Mouse (Mus musculus) MEL (cell line): ENCODE results near the gene Fam161a.

Source experiments
- CHD2 ChIP-seq: IDR thresholded peaks from 2 replicates; pipeline ENCODE4 v1.6.1; 2011; ENCODE audit warnings: low read length, improper control_type of control experiment
- CTCF ChIP-seq, 3 experiments: IDR thresholded peaks in 2 of 3; conservative IDR thresholded peaks in 1 of 3; 2 replicates each; pipeline ENCODE4 v1.5.1; 2011 to 2012; ENCODE audit warnings: low read length in 3 of 3, low read depth in 2 of 3, mild to moderate bottlenecking in 2 of 3, improper control_type of control experiment in 1 of 3, inconsistent platforms in 1 of 3, mixed read lengths in 1 of 3, moderate library complexity in 1 of 3; ENCODE audit not compliant: control insufficient read depth in 1 of 3, insufficient read depth in 1 of 3, poor library complexity in 1 of 3, severe bottlenecking in 1 of 3
- EP300 ChIP-seq, 2 experiments: IDR thresholded peaks; 2 replicates each; pipeline ENCODE4 v1.6.1; 2011; ENCODE audit warnings: improper control_type of control experiment in 2 of 2, low read length in 2 of 2, low read depth in 1 of 2, mild to moderate bottlenecking in 1 of 2
- GATA1 ChIP-seq: IDR thresholded peaks from 2 replicates; pipeline ENCODE4 v1.6.1; 2011; ENCODE audit warnings: low read depth, low read length, improper control_type of control experiment
- HCFC1 ChIP-seq: IDR thresholded peaks from 2 replicates; pipeline ENCODE4 v1.6.1; 2012; ENCODE audit warnings: low read depth, mild to moderate bottlenecking, inconsistent platforms, low read length, improper control_type of control experiment, moderate library complexity
- MAFK ChIP-seq: IDR thresholded peaks from 2 replicates; pipeline ENCODE4 v1.6.1; 2011; ENCODE audit warnings: low read depth, mild to moderate bottlenecking, low read length, improper control_type of control experiment, borderline replicate concordance
- POLR2A ChIP-seq, 2 experiments: IDR thresholded peaks; 2 replicates each; pipeline ENCODE4 v1.6.1; 2011 to 2012; ENCODE audit warnings: low read length in 2 of 2, mild to moderate bottlenecking in 2 of 2, control low read depth in 1 of 2, improper control_type of control experiment in 1 of 2, low read depth in 1 of 2, moderate library complexity in 1 of 2; ENCODE audit not compliant: control insufficient read depth in 1 of 2, insufficient read depth in 1 of 2, poor library complexity in 1 of 2
- USF2 ChIP-seq, 2 experiments: IDR thresholded peaks; 2 replicates each; pipeline ENCODE4 v1.6.1; 2011 to 2012; ENCODE audit warnings: improper control_type of control experiment in 2 of 2, low read length in 2 of 2, borderline replicate concordance in 1 of 2, inconsistent platforms in 1 of 2, low read depth in 1 of 2, mild to moderate bottlenecking in 1 of 2; ENCODE audit not compliant: insufficient read depth in 1 of 2

- TF ChIP-seq GATA1 (no peak), EP300 (IDR thresholded peaks at IDR 0.05; ENCODE audit: low read depth in 1 of 2, low read length in 2 of 2) (no peak), POLR2A (IDR thresholded peaks at IDR 0.05; ENCODE audit: control insufficient read depth in 1 of 2, insufficient read depth in 1 of 2, low read depth in 1 of 2, low read length in 2 of 2, poor library complexity in 1 of 2) (no peak), CHD2 (no peak), CTCF (IDR thresholded peaks at IDR 0.05 in 2 of 3, conservative IDR thresholded peaks at IDR 0.05 in 1 of 3; ENCODE audit: control insufficient read depth in 1 of 3, insufficient read depth in 1 of 3, low read depth in 2 of 3, low read length in 3 of 3, poor library complexity in 1 of 3, severe bottlenecking in 1 of 3) (no peak), USF2 (IDR thresholded peaks at IDR 0.05; ENCODE audit: borderline replicate concordance in 1 of 2, insufficient read depth in 1 of 2, low read depth in 1 of 2, low read length in 2 of 2) (no peak), MAFK (no peak), HCFC1 (no peak)
Observed at GRCm38 (mm10) chr11:23020116-23020770, 12.9 kb downstream of the Fam161a start.
